Mouse (Mus musculus) liver, postnatal 0 days (tissue): ENCODE results near the gene Tmem169.

Experiments
- CTCF ChIP-seq: sonication (generic); IDR thresholded peaks from 2 replicates; pipeline ENCODE4 v1.5.1; 2016; ENCODE audit warnings: antibody characterized with exemption, low read depth
- EP300 ChIP-seq: IDR thresholded peaks from 2 replicates; pipeline ENCODE4 v1.6.1; 2016; ENCODE audit warnings: antibody characterized with exemption, low read depth, mild to moderate bottlenecking

DNA sequence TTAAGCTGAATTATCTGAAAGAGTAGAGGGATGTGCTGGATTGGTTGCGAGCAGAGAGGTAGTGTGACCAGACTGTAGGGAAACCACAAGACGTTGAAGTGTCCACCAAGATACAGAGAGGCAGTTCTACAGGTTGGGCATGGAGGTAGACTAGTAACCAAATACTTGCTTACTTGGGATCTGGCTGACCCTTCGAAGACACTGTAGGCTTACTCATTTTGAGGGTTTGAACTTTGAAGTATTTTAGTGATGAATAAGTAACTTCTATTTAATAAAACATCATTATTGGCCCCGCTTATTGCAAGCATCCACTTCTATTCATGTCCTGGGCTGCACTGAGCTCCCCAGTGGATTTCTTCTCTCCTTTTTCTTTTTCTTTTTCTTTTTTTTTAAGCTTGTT is 7.3 kb downstream of the Tmem169 start:
- no peak for TF ChIP-seq CTCF
- TF ChIP-seq EP300 = no peak
